8 mouse cellular contexts compared by ENCODE assay signal in genomic region chr7:142661046-142661445, GRCm38 (mm10). TPM values are rescaled to one million over a fixed set of nuclear protein-coding genes. Genes with fewer than 3 reads are reported as not detected.
DNase-seq lines count a peak whose midpoint lies in the region; ATAC-seq lines count a peak whose summit lies in the region.
"Had no signal": no experiment of that assay in that cellular context is flagged by ENCODE, and none has a peak within 500 bp of the region (broad histone marks: within the 10 kb centered on the region; RNA-seq: fewer than 3 reads in every experiment).

No protein-coding gene starts in this region.

- H3K4me1 ChIP-seq in lung, embryonic 16.5 days (replicated peaks; ENCODE audit: control insufficient read depth, insufficient read depth, low read length) = peaks cover 27% of the 10 kb centered on the region
- H3K4me1 ChIP-seq in hindbrain, embryonic 10.5 days (replicated peaks) = peaks cover 56% of the 10 kb centered on the region
- peaks cover 9% of the 10 kb centered on the region; the same call in 1 of the 2 replicates for H3K4me1 ChIP-seq in liver, embryonic 15.5 days (replicated peaks)

- 2% methylated on average over 25 of the region's 25 CpGs for WGBS in lung, embryonic 16.5 days
- under 1% methylated on average over 25 of the region's 25 CpGs for whole genome bisulfite sequencing in hindbrain, embryonic 10.5 days
- WGBS in liver, embryonic 15.5 days (ENCODE audit: insufficient replicate concordance) = 2% methylated on average over 25 of the region's 25 CpGs

- no peak for DNase-seq in lung, postnatal 10 days
- DNase-seq in hindbrain, embryonic 10.5 days (ENCODE audit: low spot score) = peak; percentile 55
- DNase-seq in yolk sac, embryonic 10.5 days (ENCODE audit: low spot score) = peak; percentile 42
- no peak for DNase-seq in cerebellum, adult 11 months
- no peak for DNase-seq in thymus, postnatal 0 days (ENCODE audit: low spot score)
- DNase-seq: kidney, postnatal 25 days had no signal

- peak overlapping the region; percentile 80 for H3K9ac ChIP-seq in lung, embryonic 16.5 days (ENCODE audit: low read length)
- no peak overlapping the region for H3K9ac ChIP-seq in liver, embryonic 15.5 days

- peak overlapping the region; percentile 76 for H3K4me2 ChIP-seq in lung, embryonic 16.5 days (ENCODE audit: low read depth, low read length)
- peak overlapping the region; percentile 46 for H3K4me2 ChIP-seq in liver, embryonic 15.5 days

- peak overlapping the region; percentile 87 for H3K27ac ChIP-seq in lung, embryonic 16.5 days (ENCODE audit: low read length)
- peak overlapping the region; percentile 85 for H3K27ac ChIP-seq in hindbrain, embryonic 10.5 days
- H3K27ac ChIP-seq in liver, embryonic 15.5 days (replicated peaks) = peak overlapping the region; percentile 74

- ATAC-seq in lung, embryonic 16.5 days (ENCODE audit: low read depth) = no peak
- ATAC-seq in liver, embryonic 15.5 days (ENCODE audit: insufficient read depth) = no peak

- H3K4me3 ChIP-seq in lung, embryonic 16.5 days (ENCODE audit: low read length) = peak overlapping the region; percentile 56
- H3K4me3 ChIP-seq in hindbrain, embryonic 10.5 days = peak overlapping the region; percentile 52
- H3K4me3 ChIP-seq in liver, embryonic 15.5 days (replicated peaks) = peak overlapping the region; percentile 48

- H3K36me3 ChIP-seq in lung, embryonic 16.5 days (ENCODE audit: control insufficient read depth, insufficient read depth, low read length) = no peaks in the 10 kb centered on the region
- no peaks in the 10 kb centered on the region for H3K36me3 ChIP-seq in hindbrain, embryonic 10.5 days
- H3K36me3 ChIP-seq in liver, embryonic 15.5 days (replicated peaks) = no peaks in the 10 kb centered on the region

- no peaks in the 10 kb centered on the region for H3K9me3 ChIP-seq in lung, embryonic 16.5 days (ENCODE audit: control insufficient read depth, low read length)
- H3K9me3 ChIP-seq in hindbrain, embryonic 10.5 days = no peaks in the 10 kb centered on the region
- H3K9me3 ChIP-seq in liver, embryonic 15.5 days (replicated peaks) = no peaks in the 10 kb centered on the region

- peaks cover 91% of the 10 kb centered on the region for H3K27me3 ChIP-seq in lung, embryonic 16.5 days (ENCODE audit: control insufficient read depth, insufficient read depth, low read depth, low read length)
- H3K27me3 ChIP-seq in hindbrain, embryonic 10.5 days (ENCODE audit: insufficient read depth, poor library complexity, severe bottlenecking) = peaks cover 100% of the 10 kb centered on the region
- peaks cover 100% of the 10 kb centered on the region for H3K27me3 ChIP-seq in liver, embryonic 15.5 days

RNA-seq across cellular contexts. Expression of gene Igf2, which starts 5.6 kb away (rescaled TPM):
- polyA plus RNA-seq in lung, embryonic 16.5 days (2015; fragmentation: Nextera tagmentation; extraction: Ambion mirVana) = 457 and 496 TPM in 2 replicates
- polyA plus RNA-seq in hindbrain, embryonic 10.5 days (2016; fragmentation: Nextera tagmentation; extraction: Ambion mirVana) = 219 and 247 TPM in 2 replicates
- polyA plus RNA-seq in liver, embryonic 15.5 days (2015; fragmentation: Nextera tagmentation; extraction: Ambion mirVana) = 619 and 685 TPM in 2 replicates
- 53.2 and 64.1 TPM in 2 replicates for polyA plus RNA-seq in thymus, postnatal 0 days (2015; fragmentation: Nextera tagmentation; extraction: Ambion mirVana)

RNA-seq across cellular contexts. Expression of gene Gm49394, which starts 8.7 kb away (rescaled TPM):
- polyA plus RNA-seq in lung, embryonic 16.5 days (2015; fragmentation: Nextera tagmentation; extraction: Ambion mirVana) = not detected in 2 replicates
- not detected in 2 replicates for polyA plus RNA-seq in hindbrain, embryonic 10.5 days (2016; fragmentation: Nextera tagmentation; extraction: Ambion mirVana)
- polyA plus RNA-seq in liver, embryonic 15.5 days (2015; fragmentation: Nextera tagmentation; extraction: Ambion mirVana) = 0.08 TPM in 1 of 2 replicates, not detected in the other
- 0.08 TPM in 1 of 2 replicates, not detected in the other for polyA plus RNA-seq in thymus, postnatal 0 days (2015; fragmentation: Nextera tagmentation; extraction: Ambion mirVana)

Comparison
In these comparisons a context has a peak if more than half of its experiments do, and no peak if none do; other contexts are left out.
1. DNase-seq: peak in hindbrain, embryonic 10.5 days (single experiment) and yolk sac, embryonic 10.5 days (single experiment); none in lung, postnatal 10 days (single experiment), cerebellum, adult 11 months (single experiment) and thymus, postnatal 0 days (single experiment).
2. Peak in every context shown above with its lines, with median percentiles within 50 percentile points of each other: H3K27ac ChIP-seq and H3K4me3 ChIP-seq.